8 mouse cellular contexts compared by ENCODE assay signal in the genomic region with DNA sequence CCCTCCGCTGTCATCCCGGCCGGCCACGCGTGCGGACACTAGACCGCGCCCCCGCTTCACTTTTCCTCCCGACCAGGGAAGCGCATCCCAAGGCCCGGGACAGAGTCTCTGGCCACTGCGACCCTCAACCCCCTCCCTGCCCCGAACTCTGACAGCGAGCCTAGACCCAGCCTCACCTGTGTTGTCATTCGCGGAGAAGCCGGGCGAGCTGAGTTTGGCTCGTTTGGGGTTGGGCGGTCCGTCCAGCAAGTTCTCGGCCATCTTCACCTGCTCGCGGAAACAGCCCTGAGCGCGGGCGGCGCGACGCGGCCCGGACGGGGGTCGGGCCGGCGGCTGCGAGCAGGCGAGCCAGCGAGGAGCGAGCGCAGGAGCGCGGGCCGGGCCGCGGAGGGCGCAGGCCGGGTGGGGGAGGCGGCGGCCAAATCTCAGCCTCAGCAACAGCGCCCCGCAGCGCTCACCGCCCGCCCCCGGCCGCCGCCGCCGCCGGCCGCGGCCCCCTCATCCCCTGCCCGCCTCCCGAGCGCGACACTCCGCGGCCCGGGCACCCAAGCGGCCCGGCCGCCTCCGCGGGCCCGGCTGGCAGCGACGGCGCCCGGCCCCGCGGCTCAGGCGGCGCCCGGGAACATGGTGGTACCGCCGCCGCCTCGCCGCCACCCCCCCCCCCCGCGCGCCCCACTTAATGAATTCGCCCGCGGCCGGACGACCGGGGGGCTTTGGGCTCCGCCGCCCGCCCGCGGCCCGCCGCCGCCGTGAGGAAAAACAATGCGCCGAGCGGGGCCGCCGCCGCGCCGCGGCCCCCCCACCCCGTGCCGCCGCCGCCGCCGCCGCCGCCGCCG. TPM values are rescaled to one million over a fixed set of nuclear protein-coding genes. Genes with fewer than 3 reads are reported as not detected.
DNase-seq lines count a peak whose midpoint lies in the region; ATAC-seq and TF ChIP-seq lines count a peak whose summit lies in the region.

No protein-coding gene starts in this region.

- peaks cover 29% of the 10 kb centered on the region for H3K4me1 ChIP-seq in forebrain, embryonic 10.5 days
- peaks cover 29% of the 10 kb centered on the region for H3K4me1 ChIP-seq in heart, embryonic 15.5 days (replicated peaks)
- H3K4me1 ChIP-seq in lung, adult 2 months (ENCODE audit: control insufficient read depth, insufficient read depth, low read length), result peaks cover 13% of the 10 kb centered on the region
- peaks cover 27% of the 10 kb centered on the region for H3K4me1 ChIP-seq in neural tube, embryonic 15.5 days

- no peak for TF ChIP-seq POLR2A in brain, embryonic 14.5 days (IDR thresholded peaks at IDR 0.05; ENCODE audit: borderline replicate concordance, extremely low read depth, insufficient read depth, insufficient read length, poor library complexity, severe bottlenecking)
- TF ChIP-seq POLR2A in lung, adult 2 months (IDR thresholded peaks at IDR 0.05; ENCODE audit: borderline replicate concordance, extremely low read depth, low read depth, low read length), result no peak

- H3K36me3 ChIP-seq in forebrain, embryonic 10.5 days (replicated peaks), result peaks cover 12% of the 10 kb centered on the region
- no peaks in the 10 kb centered on the region; the same call in 1 of the 2 replicates for H3K36me3 ChIP-seq in heart, embryonic 15.5 days
- H3K36me3 ChIP-seq in neural tube, embryonic 15.5 days, result no peaks in the 10 kb centered on the region; the same call in 1 of the 2 replicates

- peak; percentile 47 for ATAC-seq in CD4-positive, CD25-positive, alpha-beta regulatory T cell, adult 4 months
- peak; percentile 79 for ATAC-seq in heart, embryonic 15.5 days (replicated peaks; ENCODE audit: insufficient number of reproducible peaks, insufficient read depth, low FRiP score, low read depth)
- ATAC-seq in neural tube, embryonic 15.5 days (ENCODE audit: low FRiP score), result peak; percentile 39

- no peak for TF ChIP-seq CTCF in brain, embryonic 14.5 days (IDR thresholded peaks at IDR 0.05; ENCODE audit: borderline replicate concordance, extremely low read depth, insufficient read depth, insufficient read length)
- TF ChIP-seq CTCF in lung, adult 2 months (IDR thresholded peaks at IDR 0.05; ENCODE audit: insufficient read depth, low read length), result no peak

- peak; percentile 67 for DNase-seq in brain, embryonic 14.5 days (ENCODE audit: low read depth)
- peak; percentile 65 for DNase-seq in forebrain, embryonic 10.5 days (ENCODE audit: extremely low spot score, low spot score)
- DNase-seq in kidney, postnatal 25 days, result peak; percentile 74 to 86
- DNase-seq in lung, adult 2 months, result peak; percentile 70
- peak; percentile 87 for DNase-seq in testis, postnatal 10 days (ENCODE audit: low spot score)

- H3K27ac ChIP-seq in forebrain, embryonic 10.5 days, result peak overlapping the region; percentile 95
- peak overlapping the region; percentile 97 for H3K27ac ChIP-seq in heart, embryonic 15.5 days
- peak overlapping the region; percentile 99 for H3K27ac ChIP-seq in neural tube, embryonic 15.5 days (replicated peaks)

- no peaks in the 10 kb centered on the region for H3K9me3 ChIP-seq in forebrain, embryonic 10.5 days
- no peaks in the 10 kb centered on the region for H3K9me3 ChIP-seq in heart, embryonic 15.5 days (replicated peaks)
- no peaks in the 10 kb centered on the region for H3K9me3 ChIP-seq in neural tube, embryonic 15.5 days (replicated peaks)

- WGBS in forebrain, embryonic 10.5 days, result 1% methylated on average over 99 of the region's 128 CpGs
- under 1% methylated on average over 102 of the region's 128 CpGs for WGBS in heart, embryonic 15.5 days
- WGBS in lung, adult 2 months, result 4% methylated on average over 105 of the region's 128 CpGs
- under 1% methylated on average over 91 of the region's 128 CpGs for WGBS in neural tube, embryonic 15.5 days

- H3K4me3 ChIP-seq in forebrain, embryonic 10.5 days, result peak overlapping the region; percentile 83
- peak overlapping the region; percentile 100 for H3K4me3 ChIP-seq in heart, embryonic 15.5 days
- H3K4me3 ChIP-seq in lung, adult 2 months (replicated peaks; ENCODE audit: extremely low read depth, low read depth, low read length), result peak overlapping the region; percentile 86
- H3K4me3 ChIP-seq in neural tube, embryonic 15.5 days (replicated peaks), result peak overlapping the region; percentile 94

- H3K27me3 ChIP-seq in forebrain, embryonic 10.5 days (ENCODE audit: poor library complexity, severe bottlenecking), result peaks cover 25% of the 10 kb centered on the region
- H3K27me3 ChIP-seq in heart, embryonic 15.5 days, result no peaks in the 10 kb centered on the region
- H3K27me3 ChIP-seq in neural tube, embryonic 15.5 days (replicated peaks), result no peaks in the 10 kb centered on the region

- H3K4me2 ChIP-seq in heart, embryonic 15.5 days, result peak overlapping the region; percentile 63
- H3K4me2 ChIP-seq in neural tube, embryonic 15.5 days, result peak overlapping the region; percentile 71

- H3K9ac ChIP-seq in heart, embryonic 15.5 days, result peak overlapping the region; percentile 96
- H3K9ac ChIP-seq in neural tube, embryonic 15.5 days (replicated peaks), result peak overlapping the region; percentile 91

RNA-seq across cellular contexts. Expression of gene Crebbp, which starts 0.6 kb away (rescaled TPM):
- 10 to 100 TPM; 77.5 to 84.9 TPM for polyA plus RNA-seq in CD4-positive, CD25-positive, alpha-beta regulatory T cell, adult 4 months (2017; shearing (Covaris generic))
- polyA plus RNA-seq in brain, embryonic 14.5 days (2012; rRNA removed), result 14.0 and 42.0 TPM in 2 replicates
- polyA plus RNA-seq in forebrain, embryonic 10.5 days (2016; fragmentation: Nextera tagmentation; extraction: Ambion mirVana), result 28.6 and 29.4 TPM in 2 replicates
- 19.6 and 21.6 TPM in 2 replicates for polyA plus RNA-seq in heart, embryonic 15.5 days (2015; fragmentation: Nextera tagmentation; extraction: Ambion mirVana)
- 31.8 and 43.4 TPM in 2 replicates for polyA plus RNA-seq in lung, adult 2 months (2012; rRNA removed)
- 32.7 and 33.9 TPM in 2 replicates for polyA plus RNA-seq in neural tube, embryonic 15.5 days (2015; fragmentation: Nextera tagmentation; extraction: Ambion mirVana)

Comparison
In these comparisons a context has a peak if more than half of its experiments do, and no peak if none do; other contexts are left out.
1. Peak in every context shown above with its lines: DNase-seq, ATAC-seq, H3K4me3 ChIP-seq and H3K27ac ChIP-seq.